Mouse (Mus musculus): ENCODE data around the gene Fbxo47. TPM values are rescaled to one million over a fixed set of nuclear protein-coding genes. Genes with fewer than 3 reads are reported as not detected.

The Fbxo47 gene
- polyA plus RNA-seq, 1 experiment from 2014 or later, result 0.33 TPM

DNA sequence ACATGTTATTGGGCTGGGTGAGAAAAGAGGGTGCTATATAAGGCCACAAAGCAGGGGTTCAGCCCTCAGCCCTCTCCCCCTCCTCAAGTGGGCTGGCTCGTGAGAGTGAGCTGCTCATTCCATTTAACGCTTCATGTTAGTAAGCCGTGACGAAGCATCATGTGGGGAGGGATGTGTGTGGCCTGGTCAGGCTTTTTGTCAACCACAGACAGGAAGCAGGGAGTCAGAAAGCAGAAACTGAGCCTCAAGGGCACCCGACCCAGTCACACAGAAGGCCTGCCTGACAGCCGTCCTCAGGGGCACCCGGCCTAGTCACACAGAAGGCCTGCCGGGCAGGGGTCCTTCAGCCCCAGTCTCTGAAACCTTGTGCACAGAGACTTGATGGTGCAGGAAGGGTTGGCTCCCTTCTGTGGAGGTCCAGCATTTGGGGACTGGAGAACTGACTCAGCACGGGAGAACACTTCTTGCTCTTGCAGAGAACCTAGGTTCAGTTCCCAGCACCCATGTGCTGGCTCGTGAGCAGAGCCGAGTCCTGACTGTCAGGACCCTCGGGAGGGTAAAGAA is 54.0 kb downstream of the Fbxo47 start:
- Histone ChIP-seq H3K4me3 (replicated peaks) (no peak overlapping the region), H3K9me3 (replicated peaks) (no peaks in the 10 kb centered on the region), H3K9ac (no peak overlapping the region), H3K27me3 (no peaks in the 10 kb centered on the region), H3K36me3 (peaks cover 54% of the 10 kb centered on the region), H3K4me2 (no peak overlapping the region), H3K4me1 (replicated peaks) (peaks cover 49% of the 10 kb centered on the region), H3K27ac (peak overlapping the region; percentile 63)
- 33% methylated on average over 12 of the region's 12 CpGs for WGBS (ENCODE audit: insufficient replicate concordance)
- ATAC-seq (ENCODE audit: low read depth) (no peak), DNase-seq (no peak)

DNA sequence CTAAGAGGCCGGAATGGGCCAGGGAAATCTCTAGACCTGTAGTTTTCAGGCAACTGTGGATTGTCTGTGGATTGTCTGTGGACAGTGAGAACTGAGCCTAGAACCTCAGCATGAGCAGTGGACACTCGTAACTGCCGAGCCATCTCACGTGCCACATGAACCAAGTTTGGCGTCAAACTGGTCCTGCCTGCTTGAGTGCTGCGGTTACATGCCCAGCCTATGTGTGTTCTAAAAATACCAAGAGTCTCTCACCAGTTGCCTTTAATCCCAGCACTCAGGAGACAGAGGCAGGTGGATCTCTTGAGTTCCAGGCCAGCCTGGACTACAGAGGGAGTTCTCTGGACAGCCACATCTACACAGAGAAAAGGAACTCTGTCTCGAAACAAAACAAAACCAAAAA is 54.6 kb downstream of the Fbxo47 start:
- H3K4me1 ChIP-seq (replicated peaks), result peaks cover 49% of the 10 kb centered on the region
- H3K9ac ChIP-seq, result no peak overlapping the region
- WGBS (ENCODE audit: insufficient replicate concordance), result 48% methylated on average over 7 of the region's 7 CpGs
- DNase-seq (no peak), ATAC-seq (ENCODE audit: low read depth) (no peak)
- H3K36me3 ChIP-seq, result peaks cover 53% of the 10 kb centered on the region
- H3K27ac ChIP-seq, result peak overlapping the region; percentile 63
- no peak overlapping the region for H3K4me2 ChIP-seq
- no peaks in the 10 kb centered on the region for H3K27me3 ChIP-seq
- no peak overlapping the region for H3K4me3 ChIP-seq (replicated peaks)
- no peaks in the 10 kb centered on the region for H3K9me3 ChIP-seq (replicated peaks)

DNA sequence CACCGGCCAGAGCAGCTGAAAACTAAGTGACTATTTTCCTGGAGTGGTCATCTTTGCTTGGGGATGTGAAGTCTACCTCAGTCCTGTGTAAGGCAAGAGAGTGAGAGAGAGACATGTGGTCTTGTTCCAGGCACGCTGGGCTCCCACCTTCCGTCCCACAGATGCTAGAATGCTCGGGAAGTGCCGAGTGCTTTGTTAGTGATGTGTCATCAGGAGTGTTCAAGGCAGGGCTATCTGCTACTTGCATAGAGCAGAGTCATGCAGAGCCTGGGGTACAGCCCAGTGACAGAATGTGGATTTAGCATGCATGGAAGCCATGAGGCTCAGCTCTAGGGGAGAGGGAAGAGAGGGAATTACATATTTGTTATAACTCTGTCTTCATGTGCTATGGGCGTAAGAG is 56.3 kb downstream of the Fbxo47 start:
- no peak for DNase-seq
- H3K9ac ChIP-seq, result no peak overlapping the region
- H3K36me3 ChIP-seq, result peaks cover 49% of the 10 kb centered on the region
- no peaks in the 10 kb centered on the region for H3K9me3 ChIP-seq (replicated peaks)
- no peak for ATAC-seq (ENCODE audit: low read depth)
- no peak overlapping the region for H3K4me3 ChIP-seq (replicated peaks)
- H3K4me1 ChIP-seq (replicated peaks), result peaks cover 60% of the 10 kb centered on the region
- WGBS (ENCODE audit: insufficient replicate concordance), result 72% methylated on average over 6 of the region's 6 CpGs
- no peaks in the 10 kb centered on the region for H3K27me3 ChIP-seq
- no peak overlapping the region for H3K4me2 ChIP-seq
- H3K27ac ChIP-seq, result no peak overlapping the region

DNA sequence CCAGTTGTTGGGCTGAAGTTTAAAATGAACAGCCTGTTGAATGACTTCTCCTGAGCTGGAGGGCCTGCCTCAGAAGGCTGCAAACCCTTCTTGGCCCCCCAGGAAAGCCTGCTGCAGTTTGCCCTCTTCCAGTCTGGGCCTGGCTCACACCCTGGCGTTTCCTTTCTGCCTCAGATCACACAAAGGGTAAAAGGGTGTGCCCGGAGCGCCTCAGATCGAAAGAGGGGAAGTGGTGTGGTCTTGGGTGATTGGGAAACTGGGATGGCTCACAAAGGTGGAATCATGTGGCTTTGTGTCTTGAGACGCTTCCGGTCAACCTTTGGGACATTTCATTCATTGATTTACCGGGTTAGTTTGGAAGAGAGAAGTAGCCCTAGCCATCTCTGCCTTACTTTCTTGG is 57.5 kb downstream of the Fbxo47 start:
- WGBS (ENCODE audit: insufficient replicate concordance), result 24% methylated on average over 7 of the region's 7 CpGs

DNA sequence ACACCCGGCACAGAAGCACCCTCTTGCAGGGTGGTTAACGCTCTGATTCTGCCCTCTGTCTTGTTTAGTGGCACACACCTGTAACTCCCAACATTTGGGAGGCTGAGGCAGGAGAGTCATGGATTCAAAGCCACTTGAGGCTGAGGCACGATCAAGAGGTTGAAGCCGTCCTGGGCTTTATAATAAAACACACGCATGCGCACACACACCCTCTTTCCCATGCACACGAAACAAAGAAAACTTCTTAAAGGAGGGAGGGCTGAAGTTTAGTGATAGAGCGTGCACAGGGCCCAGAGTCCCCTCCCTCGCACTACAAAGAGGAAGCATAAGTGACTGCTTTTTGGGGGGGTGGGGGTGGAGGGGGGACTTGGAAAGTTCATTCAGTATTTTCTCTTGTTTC is 58.0 kb downstream of the Fbxo47 start:
- Histone ChIP-seq H3K9ac (no peak overlapping the region), H3K4me3 (replicated peaks) (no peak overlapping the region), H3K27me3 (no peaks in the 10 kb centered on the region), H3K4me1 (replicated peaks) (peaks cover 66% of the 10 kb centered on the region), H3K4me2 (no peak overlapping the region), H3K9me3 (replicated peaks) (no peaks in the 10 kb centered on the region), H3K27ac (no peak overlapping the region; the same call in 1 of the 2 replicates), H3K36me3 (peaks cover 39% of the 10 kb centered on the region)
- 38% methylated on average over 7 of the region's 9 CpGs for WGBS (ENCODE audit: insufficient replicate concordance)
- DNase-seq, result no peak
- ATAC-seq (ENCODE audit: low read depth), result no peak

More for the DNA sequence above, 57.5 kb downstream of the Fbxo47 start:
- H3K4me3 ChIP-seq (replicated peaks), result no peak overlapping the region
- peaks cover 42% of the 10 kb centered on the region for H3K36me3 ChIP-seq
- H3K4me1 ChIP-seq (replicated peaks), result peaks cover 64% of the 10 kb centered on the region
- no peak overlapping the region for H3K9ac ChIP-seq
- no peaks in the 10 kb centered on the region for H3K27me3 ChIP-seq
- ATAC-seq (ENCODE audit: low read depth) (no peak), DNase-seq (no peak)
- H3K27ac ChIP-seq, result no peak overlapping the region; the same call in 1 of the 2 replicates
- no peak overlapping the region for H3K4me2 ChIP-seq
- H3K9me3 ChIP-seq (replicated peaks), result no peaks in the 10 kb centered on the region

DNA sequence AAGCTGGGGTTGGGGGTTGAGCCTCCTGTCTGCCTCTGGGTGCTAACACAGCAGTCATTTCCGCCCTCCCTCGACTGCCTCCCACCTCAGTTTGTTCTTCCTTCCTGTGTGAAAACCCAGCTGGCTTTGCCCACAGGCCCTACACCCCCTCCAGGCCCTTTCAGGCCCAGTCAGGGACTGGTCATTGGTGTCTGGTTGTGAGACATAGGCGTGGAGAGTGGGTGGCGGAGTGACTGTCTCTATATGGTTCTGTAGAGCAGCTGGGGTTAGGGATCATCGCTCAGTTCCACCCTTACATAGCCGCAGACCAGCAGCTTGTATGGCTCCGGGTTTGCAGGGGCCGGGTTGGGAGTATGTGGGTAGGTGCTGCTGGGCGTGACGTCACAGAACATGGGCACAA is 58.7 kb downstream of the Fbxo47 start:
- H3K4me2 ChIP-seq, result no peak overlapping the region
- no peaks in the 10 kb centered on the region for H3K27me3 ChIP-seq
- DNase-seq (no peak), ATAC-seq (ENCODE audit: low read depth) (no peak)
- H3K4me1 ChIP-seq (replicated peaks), result peaks cover 68% of the 10 kb centered on the region
- 61% methylated on average over 10 of the region's 10 CpGs for WGBS (ENCODE audit: insufficient replicate concordance)
- H3K9ac ChIP-seq, result no peak overlapping the region
- peak overlapping the region; percentile 19; the same call in 1 of the 2 replicates for H3K27ac ChIP-seq
- peaks cover 34% of the 10 kb centered on the region for H3K36me3 ChIP-seq
- H3K4me3 ChIP-seq (replicated peaks), result no peak overlapping the region
- H3K9me3 ChIP-seq (replicated peaks), result no peaks in the 10 kb centered on the region

DNA sequence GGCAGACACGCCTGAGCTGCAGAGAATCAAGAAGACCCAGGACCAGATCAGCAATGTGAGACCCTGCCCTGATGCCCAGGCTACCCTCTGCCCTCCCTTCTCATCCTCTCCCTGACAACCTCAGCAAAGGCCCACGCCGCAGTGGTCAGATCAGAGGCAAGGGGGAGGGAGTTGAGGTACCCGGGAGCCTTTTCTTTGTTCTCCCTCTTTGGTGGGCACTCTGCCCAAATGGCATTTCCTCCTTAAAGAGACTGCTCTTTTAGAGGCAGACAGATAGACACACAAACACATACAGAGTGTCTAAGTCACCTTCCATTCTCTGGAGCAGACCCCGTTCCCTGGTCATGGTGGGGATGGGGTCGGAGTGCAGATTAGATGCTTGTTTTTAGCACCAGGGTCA is 59.1 kb downstream of the Fbxo47 start:
- Histone ChIP-seq H3K4me3 (replicated peaks) (no peak overlapping the region), H3K27ac (0 out of 2 replicates have a peak overlapping the region, but pooled peaks have one; percentile 19), H3K9me3 (replicated peaks) (no peaks in the 10 kb centered on the region), H3K4me2 (no peak overlapping the region), H3K4me1 (replicated peaks) (peaks cover 68% of the 10 kb centered on the region), H3K36me3 (peaks cover 31% of the 10 kb centered on the region), H3K9ac (no peak overlapping the region), H3K27me3 (no peaks in the 10 kb centered on the region)
- DNase-seq (no peak), ATAC-seq (ENCODE audit: low read depth) (no peak)
- WGBS (ENCODE audit: insufficient replicate concordance), result 56% methylated on average over 6 of the region's 6 CpGs

DNA sequence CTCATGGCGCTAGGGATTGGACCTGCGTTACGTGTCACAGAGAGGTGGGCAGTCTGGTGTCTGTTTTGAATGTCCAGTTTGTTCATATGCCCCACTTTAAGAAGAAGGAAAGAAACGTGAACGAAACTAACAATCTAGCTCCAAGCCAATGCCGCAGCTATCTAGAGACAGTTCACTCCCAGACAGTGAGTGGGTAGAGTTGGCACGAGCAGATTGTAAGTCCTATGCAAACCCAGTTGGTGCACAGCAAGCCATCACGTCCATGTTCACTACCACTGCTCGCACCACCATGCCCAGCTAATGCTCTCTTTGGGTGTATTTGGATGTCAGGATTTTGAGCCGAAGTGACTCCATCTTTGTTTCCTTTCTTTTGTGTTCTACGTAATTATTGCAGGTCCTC is 59.8 kb downstream of the Fbxo47 start:
- DNase-seq, result no peak
- H3K9me3 ChIP-seq (replicated peaks), result no peaks in the 10 kb centered on the region
- no peak overlapping the region for H3K4me3 ChIP-seq (replicated peaks)
- 82% methylated on average over 11 of the region's 11 CpGs for WGBS (ENCODE audit: insufficient replicate concordance)
- no peak overlapping the region for H3K27ac ChIP-seq
- H3K9ac ChIP-seq, result no peak overlapping the region
- peaks cover 69% of the 10 kb centered on the region for H3K4me1 ChIP-seq (replicated peaks)
- no peak overlapping the region for H3K4me2 ChIP-seq
- H3K36me3 ChIP-seq, result peaks cover 30% of the 10 kb centered on the region
- ATAC-seq (ENCODE audit: low read depth), result no peak
- no peaks in the 10 kb centered on the region for H3K27me3 ChIP-seq

DNA sequence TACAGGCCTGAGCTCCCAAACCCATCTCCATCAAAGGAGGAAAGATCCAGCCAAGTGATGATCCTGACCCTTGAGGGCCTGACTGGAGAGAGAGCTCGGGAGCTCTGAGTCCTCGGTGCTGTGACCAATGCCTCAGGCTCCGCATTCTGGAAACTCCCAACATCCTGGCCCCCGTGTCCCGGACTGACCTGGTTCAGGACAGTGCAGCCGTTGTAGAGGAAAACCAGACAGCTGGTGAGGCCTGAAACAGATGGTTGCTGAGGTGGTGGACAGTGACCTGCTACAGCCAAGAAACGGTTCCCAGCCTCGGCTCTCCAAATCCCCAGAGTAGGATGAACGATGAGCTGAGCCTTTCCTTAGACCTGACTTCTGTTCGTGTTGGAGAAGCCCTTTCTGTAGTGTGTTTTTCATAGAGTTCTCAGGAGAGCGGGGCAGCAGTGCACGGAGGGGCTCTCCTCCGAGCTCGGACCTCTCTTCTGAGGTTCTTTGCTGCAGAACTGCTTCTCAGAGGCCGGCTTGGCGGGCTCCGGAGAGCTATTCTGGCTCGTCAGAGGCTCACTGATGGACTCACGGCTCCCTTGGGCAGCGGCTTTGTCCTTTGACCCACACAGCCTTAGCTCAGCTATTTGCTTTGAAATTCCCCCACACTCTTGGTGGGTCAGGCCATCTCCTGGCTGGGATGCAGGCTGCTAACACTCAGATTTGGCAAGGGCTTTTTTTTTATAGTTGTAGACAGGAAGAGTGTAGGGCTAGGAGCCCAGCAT is 60.9 kb downstream of the Fbxo47 start:
- ATAC-seq (ENCODE audit: low read depth) (no peak), DNase-seq (no peak)
- H3K27me3 ChIP-seq, result no peaks in the 10 kb centered on the region
- 76% methylated on average over 20 of the region's 20 CpGs for WGBS (ENCODE audit: insufficient replicate concordance)
- peaks cover 30% of the 10 kb centered on the region for H3K36me3 ChIP-seq
- H3K4me2 ChIP-seq, result 0 out of 2 replicates have a peak overlapping the region, but pooled peaks have one; percentile 12
- no peak overlapping the region for H3K27ac ChIP-seq
- peaks cover 81% of the 10 kb centered on the region for H3K4me1 ChIP-seq (replicated peaks)
- H3K9ac ChIP-seq, result no peak overlapping the region
- H3K4me3 ChIP-seq (replicated peaks), result no peak overlapping the region
- no peaks in the 10 kb centered on the region for H3K9me3 ChIP-seq (replicated peaks)

DNA sequence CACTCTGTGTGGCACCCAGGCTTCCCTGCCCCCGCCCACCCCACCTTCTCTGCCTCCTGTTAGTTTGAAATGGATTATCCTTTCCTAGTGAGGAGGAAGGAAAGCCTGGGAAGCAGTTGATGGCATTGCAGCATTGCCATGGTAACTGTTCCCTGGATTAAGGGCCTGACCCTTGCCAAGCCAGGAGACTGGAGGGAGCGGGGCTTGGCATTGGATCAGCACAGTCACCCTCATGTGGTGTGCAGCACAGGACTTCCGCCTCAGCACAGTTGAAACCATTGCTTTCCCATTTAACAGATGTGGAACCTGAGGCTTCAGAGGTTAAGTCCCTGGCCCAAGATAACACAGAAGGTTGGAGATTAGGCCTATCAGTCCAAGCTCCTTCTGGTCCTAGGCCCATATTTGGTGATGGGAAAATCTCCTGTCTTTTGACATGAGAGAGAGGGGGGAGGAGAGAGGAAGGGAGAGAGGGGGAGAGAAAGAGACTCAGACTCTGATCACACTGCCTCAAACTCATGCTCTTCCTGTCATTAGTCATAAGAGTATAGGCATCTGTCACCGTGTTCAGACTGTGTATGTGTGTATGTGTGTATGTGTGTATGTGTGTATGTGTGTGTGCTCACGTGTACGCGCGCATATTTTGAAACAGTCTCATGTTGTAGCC is 62.4 kb downstream of the Fbxo47 start:
- Histone ChIP-seq H3K4me1 (replicated peaks) (peaks cover 92% of the 10 kb centered on the region), H3K27me3 (no peaks in the 10 kb centered on the region), H3K4me3 (replicated peaks) (no peak overlapping the region), H3K36me3 (peaks cover 22% of the 10 kb centered on the region), H3K4me2 (no peak overlapping the region), H3K27ac (peak overlapping the region; percentile 48; the same call in 1 of the 2 replicates), H3K9me3 (replicated peaks) (no peaks in the 10 kb centered on the region), H3K9ac (0 out of 2 replicates have a peak overlapping the region, but pooled peaks have one; percentile 33)
- 72% methylated on average over 8 of the region's 8 CpGs for WGBS (ENCODE audit: insufficient replicate concordance)
- 0 out of 2 replicates have a peak, but pooled peaks have one; percentile 10 for ATAC-seq (ENCODE audit: low read depth)
- no peak for DNase-seq

DNA sequence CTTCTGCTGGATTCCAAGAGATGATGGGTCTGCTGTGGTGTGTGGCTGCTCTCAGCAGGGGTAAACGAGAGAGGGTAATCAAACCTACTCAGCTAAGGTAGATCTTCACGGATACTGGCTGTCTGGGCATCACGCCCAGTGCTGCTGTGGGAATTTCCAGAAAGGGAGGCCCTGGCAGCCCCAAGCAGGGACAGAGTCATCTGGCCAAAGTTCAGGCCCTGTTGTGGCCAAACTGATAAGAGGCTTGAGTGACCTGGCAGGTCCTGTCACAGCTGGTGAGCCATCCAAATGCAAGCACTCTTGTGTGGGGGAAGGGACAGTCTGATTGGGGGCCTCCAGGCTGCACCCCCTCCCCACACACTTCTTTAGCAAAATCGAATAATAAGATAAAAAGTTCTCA is 63.1 kb downstream of the Fbxo47 start:
- 48% methylated on average over 4 of the region's 4 CpGs for WGBS (ENCODE audit: insufficient replicate concordance)
- DNase-seq, result no peak

More for the DNA sequence above, 63.1 kb downstream of the Fbxo47 start:
- H3K9me3 ChIP-seq (replicated peaks), result no peaks in the 10 kb centered on the region
- peaks cover 92% of the 10 kb centered on the region for H3K4me1 ChIP-seq (replicated peaks)
- H3K9ac ChIP-seq, result no peak overlapping the region; the same call in 1 of the 2 replicates
- ATAC-seq (ENCODE audit: low read depth), result peak; percentile 49
- no peaks in the 10 kb centered on the region for H3K27me3 ChIP-seq
- no peak overlapping the region for H3K4me2 ChIP-seq
- peak overlapping the region; percentile 64 for H3K27ac ChIP-seq
- peaks cover 28% of the 10 kb centered on the region for H3K36me3 ChIP-seq
- H3K4me3 ChIP-seq (replicated peaks), result no peak overlapping the region

Data from liver, embryonic 13.5 days (tissue).